Mouse (Mus musculus): Measurements from ENCODE around the gene Ung.

DNA sequence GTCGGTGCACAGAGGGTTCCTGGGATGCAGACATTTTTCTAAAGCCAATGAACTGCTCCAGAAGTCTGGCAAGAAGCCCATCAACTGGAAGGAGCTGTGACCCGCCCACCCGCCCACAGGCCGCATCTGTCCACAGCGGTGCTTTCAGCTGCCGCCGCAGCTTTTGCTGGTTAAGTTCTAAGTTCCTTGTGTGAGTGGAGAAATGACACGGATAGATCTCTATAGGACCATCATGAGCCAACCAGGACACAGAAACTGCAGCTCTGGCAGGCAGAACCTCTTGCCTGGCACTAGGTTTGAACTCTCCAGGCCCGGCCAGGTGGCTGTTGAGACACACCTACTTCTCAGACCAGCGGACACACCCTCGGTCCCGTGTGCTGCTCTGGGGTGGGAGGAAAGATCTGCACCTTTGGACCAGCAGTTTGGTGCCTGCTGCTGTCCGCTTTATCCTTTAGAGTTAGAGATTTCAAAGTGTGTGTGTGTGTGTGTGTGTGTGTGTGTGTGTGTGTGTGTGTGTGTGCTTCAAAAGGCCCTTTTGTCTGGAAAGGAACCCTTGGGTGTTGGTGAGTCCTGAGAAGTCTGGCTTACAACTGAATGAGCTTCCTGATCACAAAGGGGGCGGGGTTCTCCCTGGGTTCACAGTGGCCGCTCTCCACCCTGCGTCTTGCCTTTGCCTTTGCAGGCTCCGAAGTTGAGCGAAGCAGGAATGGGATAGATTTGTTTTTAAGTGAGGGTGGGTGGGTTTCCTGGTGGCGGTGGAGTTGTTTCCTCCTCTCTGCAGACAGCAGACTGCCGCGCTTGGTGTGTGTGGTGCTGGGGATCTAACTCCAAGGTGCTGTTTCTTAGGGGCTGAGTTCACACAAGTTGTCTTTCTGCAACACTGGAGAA is 8.3 kb downstream of the Ung start:
- TF ChIP-seq POLR2AphosphoS5 (IDR thresholded peaks at IDR 0.05; ENCODE audit: insufficient replicate concordance, low read depth, low read length), result no peak
- TF ChIP-seq CTCF (IDR thresholded peaks at IDR 0.05; ENCODE audit: low read depth, low read length), result no peak
- TF ChIP-seq GATA1 (IDR thresholded peaks at IDR 0.05; ENCODE audit: borderline replicate concordance, low read length), result no peak
